Mouse (Mus musculus): ENCODE results near the gene Cntnap5a. TPM values are rescaled to one million over a fixed set of nuclear protein-coding genes. Genes with fewer than 3 reads are reported as not detected.

Cntnap5a gene
- polyA plus RNA-seq, 1 experiment from 2014 or later, result 2.1 TPM

DNA sequence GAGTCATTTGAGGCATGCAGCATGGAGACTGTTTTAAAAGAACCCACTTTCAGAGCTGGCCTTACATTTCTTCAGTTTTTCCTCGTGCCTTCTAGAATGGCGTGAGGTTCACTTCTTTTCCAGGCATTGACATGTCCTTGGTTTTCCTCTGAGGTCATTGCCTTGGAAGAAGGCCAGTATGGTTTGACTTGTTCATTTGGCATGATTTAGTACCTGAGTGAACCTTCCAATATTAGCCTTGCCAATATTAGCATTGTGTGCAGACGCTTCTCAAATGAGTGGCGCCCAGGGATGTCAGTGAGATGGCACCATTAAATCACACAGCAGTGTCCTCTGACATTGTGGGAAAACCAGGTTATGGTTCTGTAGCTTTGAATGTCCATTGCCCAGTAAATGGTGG, 158.0 kb downstream of the Cntnap5a start:
- H3K4me3 ChIP-seq (replicated peaks; ENCODE audit: low read depth, low read length), result no peak overlapping the region
- no peaks in the 10 kb centered on the region for H3K4me1 ChIP-seq (ENCODE audit: control insufficient read depth, insufficient read depth, low read length)
- H3K9me3 ChIP-seq (ENCODE audit: control insufficient read depth, low read length), result no peaks in the 10 kb centered on the region
- H3K9ac ChIP-seq (replicated peaks; ENCODE audit: low read length), result no peak overlapping the region
- no peak overlapping the region for H3K4me2 ChIP-seq (ENCODE audit: low read length)
- DNase-seq, result no peak
- 97% methylated on average over 4 of the region's 4 CpGs for WGBS
- no peaks in the 10 kb centered on the region for H3K27me3 ChIP-seq (ENCODE audit: control insufficient read depth, insufficient read depth, low read length)
- H3K36me3 ChIP-seq (ENCODE audit: control insufficient read depth, insufficient read depth, low read length), result no peaks in the 10 kb centered on the region
- no peak overlapping the region for H3K27ac ChIP-seq (replicated peaks; ENCODE audit: low read depth, low read length)
- no peak for ATAC-seq (ENCODE audit: low FRiP score, low TSS enrichment)

DNA sequence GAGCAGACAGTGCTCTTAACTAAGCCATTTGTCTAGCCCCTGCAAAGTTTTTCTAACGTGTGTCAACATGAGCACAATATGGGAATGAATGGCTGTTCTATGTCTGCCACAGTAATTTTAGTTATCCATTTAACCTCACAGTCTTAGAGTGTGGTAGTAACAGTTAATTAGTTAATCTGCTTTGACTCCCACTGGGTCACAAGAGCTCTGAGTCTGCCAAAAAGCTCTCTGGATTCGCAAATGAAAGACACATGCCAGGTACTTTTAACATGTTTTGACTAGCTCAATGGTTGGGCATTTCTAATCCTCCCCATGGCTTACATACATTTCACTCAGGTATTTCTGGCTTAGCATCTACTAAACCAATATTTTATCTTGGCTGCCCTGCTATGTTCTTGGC, 163.0 kb downstream of the Cntnap5a start:
- no peaks in the 10 kb centered on the region for H3K4me1 ChIP-seq (ENCODE audit: control insufficient read depth, insufficient read depth, low read length)
- H3K27ac ChIP-seq (replicated peaks; ENCODE audit: low read depth, low read length), result no peak overlapping the region
- ATAC-seq (ENCODE audit: low FRiP score, low TSS enrichment) (no peak), DNase-seq (no peak)
- H3K9me3 ChIP-seq (ENCODE audit: control insufficient read depth, low read length), result no peaks in the 10 kb centered on the region
- no peak overlapping the region for H3K4me2 ChIP-seq (ENCODE audit: low read length)
- no peaks in the 10 kb centered on the region for H3K27me3 ChIP-seq (ENCODE audit: control insufficient read depth, insufficient read depth, low read length)
- H3K9ac ChIP-seq (replicated peaks; ENCODE audit: low read length), result no peak overlapping the region
- 45% methylated on average over 2 of the region's 2 CpGs for whole genome bisulfite sequencing
- H3K4me3 ChIP-seq (replicated peaks; ENCODE audit: low read depth, low read length), result no peak overlapping the region
- H3K36me3 ChIP-seq (ENCODE audit: control insufficient read depth, insufficient read depth, low read length), result no peaks in the 10 kb centered on the region

DNA sequence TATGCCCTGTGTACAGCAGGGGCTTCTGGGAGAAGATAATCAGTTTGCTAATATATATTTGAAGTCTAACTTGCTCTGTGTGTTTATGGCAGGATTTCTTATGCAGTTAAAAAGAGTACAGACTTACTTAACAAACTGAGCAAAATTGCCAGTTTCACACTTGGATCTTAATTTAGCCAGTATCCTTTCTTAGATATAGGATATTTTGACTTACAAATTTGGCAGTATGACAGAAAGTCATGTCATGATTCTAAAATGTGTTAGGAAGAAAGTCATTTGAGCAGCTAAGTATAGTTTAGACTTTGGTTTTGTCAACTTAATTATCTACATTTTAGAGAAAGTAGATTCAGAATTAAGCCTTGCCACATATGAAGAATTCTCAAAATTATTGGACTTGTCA, 167.7 kb downstream of the Cntnap5a start:
- DNase-seq (no peak), ATAC-seq (ENCODE audit: low FRiP score, low TSS enrichment) (no peak)
- Histone ChIP-seq H3K4me3 (replicated peaks; ENCODE audit: low read depth, low read length) (no peak overlapping the region), H3K36me3 (ENCODE audit: control insufficient read depth, insufficient read depth, low read length) (no peaks in the 10 kb centered on the region), H3K4me2 (ENCODE audit: low read length) (no peak overlapping the region), H3K27me3 (ENCODE audit: control insufficient read depth, insufficient read depth, low read length) (no peaks in the 10 kb centered on the region), H3K9me3 (ENCODE audit: control insufficient read depth, low read length) (no peaks in the 10 kb centered on the region), H3K4me1 (ENCODE audit: control insufficient read depth, insufficient read depth, low read length) (no peaks in the 10 kb centered on the region), H3K27ac (replicated peaks; ENCODE audit: low read depth, low read length) (no peak overlapping the region), H3K9ac (replicated peaks; ENCODE audit: low read length) (no peak overlapping the region)

DNA sequence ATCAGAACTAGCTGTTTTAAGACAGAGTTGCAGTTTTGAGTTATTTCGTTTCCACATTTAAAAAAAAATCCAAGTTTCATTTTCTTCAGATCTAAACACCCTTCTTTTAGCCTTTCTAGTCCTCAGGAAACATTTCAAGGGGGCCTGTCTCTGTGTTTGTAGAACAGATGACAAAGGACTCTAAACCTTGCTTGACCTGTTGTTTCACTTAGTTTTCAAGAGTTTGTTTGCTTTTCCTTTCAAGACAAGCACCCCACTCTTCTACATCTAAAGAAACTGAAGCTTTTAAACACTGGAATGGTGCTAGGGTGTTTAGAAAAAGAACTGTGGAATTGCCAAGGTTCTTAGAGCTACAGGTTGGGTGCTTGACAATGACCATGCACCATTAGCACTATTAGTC, 233.8 kb downstream of the Cntnap5a start:
- no peak for ATAC-seq (ENCODE audit: low FRiP score, low TSS enrichment)
- DNase-seq, result no peak
- 85% methylated on average over 1 of the region's 1 CpGs for WGBS
- Histone ChIP-seq H3K9ac (replicated peaks; ENCODE audit: low read length) (no peak overlapping the region), H3K4me2 (ENCODE audit: low read length) (no peak overlapping the region), H3K27ac (replicated peaks; ENCODE audit: low read depth, low read length) (no peak overlapping the region), H3K4me3 (replicated peaks; ENCODE audit: low read depth, low read length) (no peak overlapping the region), H3K4me1 (ENCODE audit: control insufficient read depth, insufficient read depth, low read length) (no peaks in the 10 kb centered on the region), H3K36me3 (ENCODE audit: control insufficient read depth, insufficient read depth, low read length) (no peaks in the 10 kb centered on the region), H3K27me3 (ENCODE audit: control insufficient read depth, insufficient read depth, low read length) (no peaks in the 10 kb centered on the region), H3K9me3 (ENCODE audit: control insufficient read depth, low read length) (peaks cover 11% of the 10 kb centered on the region; the same call in 1 of the 2 replicates)

DNA sequence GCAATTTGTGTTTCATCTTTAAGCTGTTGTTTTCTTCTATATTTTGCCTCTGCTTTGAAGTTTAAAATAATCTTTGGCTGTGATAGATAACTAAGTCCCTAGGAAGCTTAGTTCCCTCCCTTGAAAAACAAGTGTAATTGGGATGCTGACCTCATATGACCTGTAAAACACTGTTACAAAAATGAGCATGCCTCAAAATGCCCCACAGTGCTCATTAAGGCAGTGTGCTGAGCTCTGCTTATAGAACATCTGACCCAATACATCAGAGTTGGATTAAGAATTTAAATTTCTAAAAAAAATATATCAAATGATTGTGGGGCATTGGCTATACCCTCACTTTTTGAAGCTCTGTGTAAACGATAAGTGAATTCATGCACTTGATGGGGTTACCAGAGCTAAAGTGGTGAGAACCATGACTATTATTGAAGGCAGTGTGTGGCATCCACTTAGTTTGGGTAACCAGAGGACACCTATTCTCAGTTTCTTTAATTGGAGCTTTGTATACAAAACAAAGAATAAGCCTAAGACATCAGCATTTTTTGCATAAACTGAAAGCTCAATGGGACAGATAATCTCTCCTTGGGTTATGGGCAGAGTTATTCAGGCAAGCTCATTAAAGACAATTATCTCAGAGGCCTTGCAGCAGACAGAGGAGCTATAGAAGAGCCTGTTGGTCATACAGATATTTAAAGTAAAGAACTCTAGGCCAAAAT, 241.6 kb downstream of the Cntnap5a start:
- Histone ChIP-seq H3K36me3 (ENCODE audit: control insufficient read depth, insufficient read depth, low read length) (no peaks in the 10 kb centered on the region), H3K4me2 (ENCODE audit: low read length) (no peak overlapping the region), H3K4me3 (replicated peaks; ENCODE audit: low read depth, low read length) (no peak overlapping the region), H3K9me3 (ENCODE audit: control insufficient read depth, low read length) (no peaks in the 10 kb centered on the region), H3K27me3 (ENCODE audit: control insufficient read depth, insufficient read depth, low read length) (no peaks in the 10 kb centered on the region), H3K27ac (replicated peaks; ENCODE audit: low read depth, low read length) (no peak overlapping the region), H3K9ac (replicated peaks; ENCODE audit: low read length) (no peak overlapping the region), H3K4me1 (ENCODE audit: control insufficient read depth, insufficient read depth, low read length) (no peaks in the 10 kb centered on the region)
- ATAC-seq (ENCODE audit: low FRiP score, low TSS enrichment) (no peak), DNase-seq (no peak)
- WGBS, result 56% methylated on average over 1 of the region's 1 CpGs

DNA sequence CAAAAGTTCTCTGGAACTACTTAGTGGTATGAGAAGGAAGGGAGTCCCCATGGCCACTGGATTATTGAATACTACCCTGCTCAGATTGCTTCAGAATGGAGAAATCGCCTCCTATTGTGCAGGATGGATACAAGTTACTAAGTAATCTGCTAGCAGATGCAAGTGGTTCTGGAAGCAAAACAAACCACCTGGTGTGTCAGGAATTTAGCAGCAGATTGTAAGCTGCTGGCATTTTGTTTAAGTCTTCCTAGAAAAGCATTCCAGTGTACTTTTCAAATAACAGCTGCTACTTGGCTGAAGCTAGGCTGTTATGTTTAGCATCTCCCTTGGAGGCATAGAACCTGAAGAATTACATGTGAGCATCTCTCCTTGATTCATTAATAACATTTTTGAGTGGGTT, 247.5 kb downstream of the Cntnap5a start:
- Histone ChIP-seq H3K4me2 (ENCODE audit: low read length) (no peak overlapping the region), H3K4me3 (replicated peaks; ENCODE audit: low read depth, low read length) (no peak overlapping the region), H3K27me3 (ENCODE audit: control insufficient read depth, insufficient read depth, low read length) (no peaks in the 10 kb centered on the region), H3K9me3 (ENCODE audit: control insufficient read depth, low read length) (no peaks in the 10 kb centered on the region), H3K27ac (replicated peaks; ENCODE audit: low read depth, low read length) (no peak overlapping the region), H3K4me1 (ENCODE audit: control insufficient read depth, insufficient read depth, low read length) (no peaks in the 10 kb centered on the region), H3K9ac (replicated peaks; ENCODE audit: low read length) (no peak overlapping the region), H3K36me3 (ENCODE audit: control insufficient read depth, insufficient read depth, low read length) (no peaks in the 10 kb centered on the region)
- DNase-seq (peak; percentile 16), ATAC-seq (ENCODE audit: low FRiP score, low TSS enrichment) (no peak)
- 22% methylated on average over 1 of the region's 1 CpGs for WGBS

DNA sequence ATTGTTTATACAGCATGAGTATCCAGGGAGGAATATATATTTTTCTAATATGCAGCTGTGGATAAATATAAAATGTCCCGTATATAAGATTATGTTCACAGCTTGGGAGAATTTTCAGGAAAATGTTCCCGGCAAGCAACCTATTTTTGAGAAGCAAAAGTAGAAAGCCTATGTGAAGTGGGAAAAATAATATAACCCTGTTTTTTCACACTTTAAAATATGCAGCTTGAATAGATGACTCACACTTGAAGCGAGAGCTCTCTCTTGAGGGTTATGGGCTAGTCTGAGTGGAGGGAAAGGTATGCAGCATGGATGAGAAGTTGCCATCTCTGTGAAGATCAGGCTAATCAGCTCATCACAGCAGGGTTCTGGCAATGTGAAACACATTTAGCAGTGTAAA, 261.3 kb downstream of the Cntnap5a start:
- Histone ChIP-seq H3K27ac (replicated peaks; ENCODE audit: low read depth, low read length) (no peak overlapping the region), H3K4me1 (ENCODE audit: control insufficient read depth, insufficient read depth, low read length) (no peaks in the 10 kb centered on the region), H3K9ac (replicated peaks; ENCODE audit: low read length) (no peak overlapping the region), H3K4me3 (replicated peaks; ENCODE audit: low read depth, low read length) (no peak overlapping the region), H3K9me3 (ENCODE audit: control insufficient read depth, low read length) (no peaks in the 10 kb centered on the region), H3K27me3 (ENCODE audit: control insufficient read depth, insufficient read depth, low read length) (no peaks in the 10 kb centered on the region), H3K36me3 (ENCODE audit: control insufficient read depth, insufficient read depth, low read length) (no peaks in the 10 kb centered on the region), H3K4me2 (ENCODE audit: low read length) (no peak overlapping the region)
- DNase-seq (no peak), ATAC-seq (ENCODE audit: low FRiP score, low TSS enrichment) (no peak)
- 90% methylated on average over 3 of the region's 3 CpGs for WGBS

DNA sequence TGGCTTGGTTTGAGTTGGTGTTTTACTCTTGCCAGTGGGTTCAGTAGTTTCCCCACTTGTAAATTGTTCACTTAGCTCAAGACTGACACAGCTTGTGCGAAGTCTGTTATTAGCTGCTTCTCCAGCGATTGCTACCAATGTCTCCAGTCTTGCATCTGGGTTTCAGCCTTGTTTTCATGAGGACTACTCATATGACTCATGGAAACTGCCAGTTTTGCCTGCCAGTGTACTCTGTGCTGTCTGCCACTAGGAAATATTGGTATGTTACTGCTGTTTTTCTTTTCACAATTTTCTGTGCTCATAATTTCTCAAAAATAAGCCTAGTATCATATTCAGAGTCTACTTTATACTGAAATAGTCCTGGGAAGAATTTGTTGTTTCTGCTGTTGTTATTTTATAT, 272.0 kb downstream of the Cntnap5a start:
- H3K4me3 ChIP-seq (replicated peaks; ENCODE audit: low read depth, low read length), result no peak overlapping the region
- H3K9ac ChIP-seq (replicated peaks; ENCODE audit: low read length), result no peak overlapping the region
- H3K4me1 ChIP-seq (ENCODE audit: control insufficient read depth, insufficient read depth, low read length), result no peaks in the 10 kb centered on the region
- WGBS, result 96% methylated on average over 2 of the region's 2 CpGs
- no peaks in the 10 kb centered on the region for H3K9me3 ChIP-seq (ENCODE audit: control insufficient read depth, low read length)
- DNase-seq (no peak), ATAC-seq (ENCODE audit: low FRiP score, low TSS enrichment) (no peak)
- H3K36me3 ChIP-seq (ENCODE audit: control insufficient read depth, insufficient read depth, low read length), result no peaks in the 10 kb centered on the region
- H3K27ac ChIP-seq (replicated peaks; ENCODE audit: low read depth, low read length), result no peak overlapping the region
- no peak overlapping the region for H3K4me2 ChIP-seq (ENCODE audit: low read length)
- no peaks in the 10 kb centered on the region for H3K27me3 ChIP-seq (ENCODE audit: control insufficient read depth, insufficient read depth, low read length)

DNA sequence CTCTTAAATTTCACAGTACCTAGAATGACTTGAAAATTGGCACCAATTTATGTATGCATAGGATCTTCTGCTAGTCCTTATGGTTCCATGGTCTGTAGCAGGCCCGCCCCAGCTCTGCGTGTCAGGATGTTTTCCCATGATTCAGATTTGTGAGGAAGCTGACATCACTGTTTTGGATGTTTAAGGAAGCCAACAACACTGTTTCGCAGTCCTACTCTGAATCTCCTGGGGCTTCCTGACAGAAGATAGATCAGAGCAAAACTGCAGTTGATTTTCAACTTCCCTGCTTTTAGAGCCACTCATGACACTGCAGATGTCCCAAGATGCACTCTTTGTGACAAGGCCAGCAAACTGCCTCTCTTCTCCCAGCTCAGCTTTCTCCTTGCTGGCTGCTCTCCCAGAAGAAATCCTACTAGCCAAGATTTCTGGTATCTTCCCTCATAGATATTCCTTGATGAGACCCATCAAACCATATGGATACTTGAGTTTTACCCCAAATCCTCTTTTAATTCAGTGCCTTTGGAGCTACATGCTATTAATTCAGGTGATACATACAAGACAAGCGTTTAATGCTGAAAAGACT, 280.5 kb downstream of the Cntnap5a start:
- 87% methylated on average over 4 of the region's 4 CpGs for WGBS
- ATAC-seq (ENCODE audit: low FRiP score, low TSS enrichment) (no peak), DNase-seq (no peak)
- no peaks in the 10 kb centered on the region for H3K27me3 ChIP-seq (ENCODE audit: control insufficient read depth, insufficient read depth, low read length)
- H3K36me3 ChIP-seq (ENCODE audit: control insufficient read depth, insufficient read depth, low read length), result no peaks in the 10 kb centered on the region
- no peaks in the 10 kb centered on the region for H3K4me1 ChIP-seq (ENCODE audit: control insufficient read depth, insufficient read depth, low read length)
- H3K4me2 ChIP-seq (ENCODE audit: low read length), result no peak overlapping the region
- no peaks in the 10 kb centered on the region for H3K9me3 ChIP-seq (ENCODE audit: control insufficient read depth, low read length)
- no peak overlapping the region for H3K27ac ChIP-seq (replicated peaks; ENCODE audit: low read depth, low read length)
- no peak overlapping the region for H3K4me3 ChIP-seq (replicated peaks; ENCODE audit: low read depth, low read length)
- H3K9ac ChIP-seq (replicated peaks; ENCODE audit: low read length), result no peak overlapping the region

All from midbrain, embryonic 14.5 days (tissue).